Mouse (Mus musculus) midbrain, embryonic 16.5 days (tissue): ENCODE measurements around the gene Klre1. TPM values are rescaled to one million over a fixed set of nuclear protein-coding genes. Genes with fewer than 3 reads are reported as not detected.

Experiments used
- ATAC-seq: fragments of 200-750 bp; cut with Nextera tagmentation; 2 replicates; pipeline ENCODE4 v1.8.0; 2017; ENCODE audit warnings: moderate TSS enrichment
- H3K27ac ChIP-seq: fragments of 300-500 bp; sonication (generic); 2 replicates; pipeline ENCODE4 v1.5.1; 2014; ENCODE audit warnings: mild to moderate bottlenecking, low read length, mixed read lengths
- H3K27me3 ChIP-seq: fragments of 300-500 bp; sonication (generic); 2 replicates; pipeline ENCODE4 v1.6.1; 2014; ENCODE audit warnings: low read depth, low read length, mixed read lengths; ENCODE audit not compliant: control insufficient read depth, insufficient read depth
- H3K36me3 ChIP-seq: fragments of 300-500 bp; sonication (generic); 2 replicates; pipeline ENCODE4 v1.6.1; 2014; ENCODE audit warnings: mild to moderate bottlenecking, low read length, moderate library complexity, mixed read lengths; ENCODE audit not compliant: control insufficient read depth, insufficient read depth
- H3K4me1 ChIP-seq: fragments of 300-500 bp; sonication (generic); 2 replicates; pipeline ENCODE4 v1.6.1; 2014; ENCODE audit warnings: mild to moderate bottlenecking, low read length, mixed read lengths; ENCODE audit not compliant: control insufficient read depth, insufficient read depth
- H3K4me2 ChIP-seq: fragments of 300-500 bp; sonication (generic); 2 replicates; pipeline ENCODE4 v1.6.1; 2014; ENCODE audit warnings: mild to moderate bottlenecking, low read length, mixed read lengths
- H3K4me3 ChIP-seq: fragments of 300-500 bp; sonication (generic); 2 replicates; pipeline ENCODE4 v1.5.1; 2014; ENCODE audit warnings: low read depth, mild to moderate bottlenecking, low read length, moderate library complexity, mixed read lengths
- H3K9ac ChIP-seq: fragments of 300-500 bp; sonication (generic); 2 replicates; pipeline ENCODE4 v1.6.1; 2014; ENCODE audit warnings: low read depth, low read length, mixed read lengths
- H3K9me3 ChIP-seq: fragments of 300-500 bp; sonication (generic); replicated peaks from 2 replicates; pipeline ENCODE4 v1.6.1; 2014; ENCODE audit warnings: mild to moderate bottlenecking, low read length, mixed read lengths; ENCODE audit not compliant: control insufficient read depth, poor library complexity, severe bottlenecking
- WGBS: fragments of 180-500 bp; shearing (Covaris S2); extraction: QIAGEN DNeasy Blood & Tissue Kit; methylation state at CpG from one replicate; pipeline ENCODE4 v1.1.7; 2014; 5-methylcytosine and 5-hydroxymethylcytosine counted together
- polyA plus RNA-seq: library from polyadenylated mRNA; unstranded; fragments of >200 nt; fragmentation: Nextera tagmentation; extraction: Ambion mirVana; gene quantifications from 2 replicates; pipeline ENCODE4 v1.2.1, GENCODE M21; 2015

The Klre1 gene
- polyA plus RNA-seq, 1 experiment from 2014 or later = not detected

DNA sequence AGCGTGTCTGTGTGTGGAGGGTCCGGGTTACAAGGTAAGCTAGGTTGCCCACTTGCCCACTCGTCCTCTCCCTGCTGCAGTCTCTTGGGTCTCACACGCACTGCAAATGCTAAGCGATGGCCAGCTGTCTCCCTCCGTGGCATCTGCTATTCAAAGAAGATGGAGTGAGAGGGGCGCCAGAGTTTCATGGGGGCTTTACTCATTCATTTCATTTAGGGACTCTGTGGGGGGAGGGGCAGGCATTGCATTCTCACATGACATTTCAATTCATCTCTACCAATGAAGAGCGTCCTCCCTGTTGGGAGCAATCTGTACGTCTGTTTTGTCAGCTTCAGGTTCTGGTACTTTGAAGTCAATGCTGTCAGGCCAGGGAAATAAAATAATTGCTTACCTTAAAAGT is 35.8 kb upstream of the Klre1 start:
- 41% methylated on average over 9 of the region's 9 CpGs for WGBS
- H3K9me3 ChIP-seq = no peaks in the 10 kb centered on the region
- H3K4me1 ChIP-seq = peaks cover 2% of the 10 kb centered on the region; the same call in 1 of the 2 replicates
- no peak overlapping the region for H3K4me2 ChIP-seq
- H3K27me3 ChIP-seq = no peaks in the 10 kb centered on the region
- peaks cover 28% of the 10 kb centered on the region for H3K36me3 ChIP-seq
- no peak overlapping the region for H3K27ac ChIP-seq
- H3K9ac ChIP-seq = no peak overlapping the region
- H3K4me3 ChIP-seq = no peak overlapping the region
- no peak for ATAC-seq

DNA sequence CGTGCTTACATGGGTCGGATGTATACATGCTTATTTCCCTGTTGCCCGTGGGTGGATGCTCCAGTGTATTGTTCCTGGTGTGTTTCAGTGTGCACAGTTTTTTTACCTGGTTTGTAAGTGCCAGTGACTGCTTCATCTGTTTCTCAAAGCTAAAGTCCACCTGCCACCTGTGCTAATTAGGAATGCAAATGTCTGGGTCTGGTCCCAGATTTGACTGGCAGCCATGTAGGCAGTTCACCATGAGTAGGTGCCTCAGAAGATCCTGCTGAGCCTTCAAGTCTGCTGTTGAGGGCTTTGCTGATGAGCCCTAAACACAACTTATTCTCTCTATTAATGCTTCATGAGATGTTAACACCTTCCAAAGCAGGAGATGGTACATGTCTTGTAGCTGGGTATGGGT is 35.2 kb upstream of the Klre1 start:
- Histone ChIP-seq H3K27ac (no peak overlapping the region), H3K9ac (no peak overlapping the region), H3K4me3 (no peak overlapping the region), H3K27me3 (no peaks in the 10 kb centered on the region), H3K4me1 (0 out of 2 replicates have a peak, but pooled peaks cover 2% of the 10 kb centered on the region), H3K4me2 (no peak overlapping the region), H3K9me3 (no peaks in the 10 kb centered on the region), H3K36me3 (peaks cover 28% of the 10 kb centered on the region)
- 89% methylated on average over 3 of the region's 3 CpGs for WGBS
- ATAC-seq = no peak

DNA sequence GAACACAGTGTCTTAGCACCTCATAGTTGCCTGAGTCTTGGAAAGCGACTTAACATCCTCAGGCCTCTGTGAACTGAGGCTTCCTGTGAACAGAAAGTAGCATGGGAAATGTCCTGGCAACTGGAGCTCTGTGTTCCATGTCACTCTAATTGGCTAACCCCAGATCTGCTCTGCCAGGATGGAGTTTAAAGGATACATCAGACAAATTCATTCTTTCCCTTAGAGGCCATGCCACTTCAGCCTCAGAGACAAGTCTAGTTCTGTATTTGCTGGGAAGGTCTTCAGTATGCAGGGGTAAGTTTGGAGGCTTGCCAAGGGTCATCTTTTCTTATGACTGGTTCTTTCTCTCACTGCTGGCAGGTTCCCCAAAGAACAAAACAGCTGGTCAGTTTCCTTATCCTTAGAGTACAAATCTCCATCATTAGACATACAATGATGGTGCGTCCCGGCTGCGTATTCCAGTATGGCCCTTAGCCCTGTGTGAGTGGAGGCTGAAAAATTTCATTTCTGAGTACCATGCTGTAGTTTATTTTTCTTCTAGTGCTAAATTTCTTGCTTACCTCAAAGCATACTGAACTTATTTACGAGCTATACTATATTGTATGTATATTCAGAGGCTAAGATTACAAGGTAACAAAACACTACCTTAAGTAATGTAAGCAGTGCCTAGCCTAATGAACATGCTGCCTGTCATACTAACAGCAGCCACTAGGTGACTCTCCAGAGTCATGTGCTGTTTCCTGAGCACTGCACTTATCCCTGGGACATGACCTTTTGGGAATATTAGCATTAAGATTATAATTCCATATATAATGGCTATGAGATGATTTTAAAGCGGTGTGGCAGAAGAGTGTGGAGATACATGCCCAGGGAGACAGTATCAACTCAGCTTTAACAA is 33.7 kb upstream of the Klre1 start:
- no peak overlapping the region; the same call in 1 of the 2 replicates for H3K27ac ChIP-seq
- H3K27me3 ChIP-seq = no peaks in the 10 kb centered on the region
- peaks cover 22% of the 10 kb centered on the region for H3K36me3 ChIP-seq
- H3K9ac ChIP-seq = no peak overlapping the region
- no peak overlapping the region for H3K4me2 ChIP-seq
- no peak overlapping the region for H3K4me3 ChIP-seq
- ATAC-seq = peak; percentile 84
- H3K9me3 ChIP-seq = no peaks in the 10 kb centered on the region
- 0 out of 2 replicates have a peak, but pooled peaks cover 2% of the 10 kb centered on the region for H3K4me1 ChIP-seq
- WGBS = 46% methylated on average over 6 of the region's 6 CpGs

DNA sequence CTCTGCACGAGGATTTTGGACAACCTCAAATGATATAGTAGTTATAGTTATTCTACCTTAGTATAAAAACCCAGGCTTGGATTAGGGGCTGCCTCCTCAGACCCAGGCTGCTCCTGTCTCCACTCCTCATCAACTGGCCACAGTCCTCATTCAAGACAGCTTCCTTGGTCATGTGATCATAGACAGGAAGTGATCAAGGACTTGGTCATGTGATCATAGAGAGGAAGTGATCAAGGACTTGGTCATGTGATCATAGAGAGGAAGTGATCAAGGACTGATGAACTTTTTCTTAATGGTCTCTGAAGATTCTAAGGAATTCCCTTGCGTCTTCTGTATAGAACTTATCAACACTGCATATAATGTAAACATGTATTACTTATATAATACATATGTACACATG is 30.4 kb upstream of the Klre1 start:
- H3K4me2 ChIP-seq = no peak overlapping the region
- no peak overlapping the region for H3K27ac ChIP-seq
- WGBS = 84% methylated on average over 2 of the region's 2 CpGs
- H3K4me1 ChIP-seq = 0 out of 2 replicates have a peak, but pooled peaks cover 2% of the 10 kb centered on the region
- no peaks in the 10 kb centered on the region for H3K9me3 ChIP-seq
- no peak for ATAC-seq
- no peaks in the 10 kb centered on the region for H3K27me3 ChIP-seq
- no peaks in the 10 kb centered on the region for H3K36me3 ChIP-seq
- H3K4me3 ChIP-seq = no peak overlapping the region
- H3K9ac ChIP-seq = no peak overlapping the region

DNA sequence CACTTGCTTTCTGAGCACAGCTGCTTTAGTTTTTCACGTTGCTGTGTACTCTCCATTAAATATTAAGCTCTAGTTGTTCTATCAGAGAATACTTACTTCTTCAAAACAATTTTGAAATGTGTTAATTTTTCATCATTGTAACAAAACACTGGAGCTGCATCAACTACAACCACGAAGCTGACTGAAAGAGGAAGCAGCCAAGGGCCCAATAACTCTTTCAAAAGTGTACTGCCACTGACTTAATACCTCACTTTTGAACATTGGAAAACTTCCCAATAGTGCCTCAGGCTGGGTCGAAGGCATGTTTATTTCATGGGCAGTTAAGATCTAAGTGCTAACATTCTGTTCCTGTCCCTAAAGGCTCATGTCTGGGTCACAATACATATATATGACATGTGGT is 29.7 kb upstream of the Klre1 start:
- Histone ChIP-seq H3K9ac (no peak overlapping the region), H3K4me3 (no peak overlapping the region), H3K4me2 (no peak overlapping the region), H3K9me3 (no peaks in the 10 kb centered on the region), H3K36me3 (no peaks in the 10 kb centered on the region), H3K27me3 (no peaks in the 10 kb centered on the region), H3K4me1 (0 out of 2 replicates have a peak, but pooled peaks cover 2% of the 10 kb centered on the region), H3K27ac (no peak overlapping the region)
- no peak for ATAC-seq
- 69% methylated on average over 3 of the region's 3 CpGs for WGBS

DNA sequence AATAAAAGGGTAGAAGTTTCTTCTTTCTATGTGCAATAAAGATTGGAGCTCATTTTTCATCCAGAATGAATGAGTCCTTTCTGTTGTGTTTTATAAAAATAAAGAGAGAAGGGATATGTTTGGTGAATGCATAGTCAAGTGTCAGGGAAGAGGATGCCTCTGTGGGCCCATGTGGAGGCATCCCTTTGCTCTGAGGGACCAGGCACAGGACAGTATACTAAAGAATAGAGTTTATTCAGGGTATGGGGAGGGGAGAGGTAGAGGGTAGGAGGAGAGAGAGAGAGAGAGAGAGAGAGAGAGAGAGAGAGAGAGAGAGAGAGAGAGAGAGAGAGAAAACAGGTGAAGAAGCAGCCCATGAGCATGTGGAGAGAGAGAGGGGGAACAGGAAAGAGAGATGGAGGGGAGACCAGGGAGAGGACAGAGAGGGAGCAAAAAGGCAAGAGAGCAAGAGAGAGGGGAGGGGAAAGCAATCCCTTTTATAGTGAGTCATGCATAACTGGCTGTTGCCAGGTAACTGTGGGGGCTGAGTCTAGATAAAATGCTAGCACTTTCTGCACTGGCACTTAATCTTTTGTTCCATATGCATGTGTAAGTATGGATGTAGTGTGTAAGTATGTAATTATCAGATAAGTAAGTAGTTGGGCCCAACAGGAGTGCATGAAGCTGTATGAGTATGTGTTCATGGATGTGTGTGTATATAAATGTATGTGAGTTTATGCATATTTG is 20.2 kb upstream of the Klre1 start:
- no peak overlapping the region for H3K4me2 ChIP-seq
- H3K27ac ChIP-seq = no peak overlapping the region
- ATAC-seq = peak; percentile 60
- no peak overlapping the region for H3K4me3 ChIP-seq
- no peaks in the 10 kb centered on the region for H3K27me3 ChIP-seq
- H3K4me1 ChIP-seq = peaks cover 6% of the 10 kb centered on the region; the same call in 1 of the 2 replicates
- no peaks in the 10 kb centered on the region for H3K9me3 ChIP-seq
- H3K36me3 ChIP-seq = no peaks in the 10 kb centered on the region
- H3K9ac ChIP-seq = 0 out of 2 replicates have a peak overlapping the region, but pooled peaks have one; percentile 7

DNA sequence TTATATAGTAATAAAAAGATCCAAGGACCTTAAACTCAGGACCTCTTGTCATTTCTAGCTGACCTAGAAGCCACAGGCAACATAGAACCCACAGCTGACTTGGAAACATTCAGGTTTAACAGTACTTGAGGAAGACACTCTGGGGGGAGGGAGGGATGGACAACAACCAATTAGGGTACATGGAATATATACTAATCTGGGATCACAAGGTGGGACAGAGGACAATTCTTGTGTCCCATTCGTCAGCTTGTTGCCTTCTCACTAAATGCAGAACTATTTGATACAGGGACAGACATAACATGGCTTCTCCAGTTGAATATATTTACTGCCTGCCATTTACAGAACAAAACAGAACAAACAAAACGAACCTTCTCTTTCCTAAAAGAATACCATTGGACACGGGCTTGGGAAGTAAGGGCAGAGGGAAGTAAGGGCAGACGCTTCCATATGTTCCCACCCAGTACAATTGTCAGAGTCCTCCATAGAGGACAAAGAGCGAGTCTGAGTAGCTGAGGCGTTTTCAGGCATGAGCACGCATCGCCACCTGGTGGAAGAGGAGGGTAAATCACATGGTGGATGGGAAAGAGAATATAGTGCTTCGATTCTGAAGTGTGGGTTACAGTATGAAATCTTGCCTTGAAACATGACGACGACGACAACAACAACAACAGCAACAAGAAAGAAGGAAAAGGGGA is 18.6 kb upstream of the Klre1 start:
- 0 out of 2 replicates have a peak overlapping the region, but pooled peaks have one; percentile 20 for H3K4me2 ChIP-seq

DNA sequence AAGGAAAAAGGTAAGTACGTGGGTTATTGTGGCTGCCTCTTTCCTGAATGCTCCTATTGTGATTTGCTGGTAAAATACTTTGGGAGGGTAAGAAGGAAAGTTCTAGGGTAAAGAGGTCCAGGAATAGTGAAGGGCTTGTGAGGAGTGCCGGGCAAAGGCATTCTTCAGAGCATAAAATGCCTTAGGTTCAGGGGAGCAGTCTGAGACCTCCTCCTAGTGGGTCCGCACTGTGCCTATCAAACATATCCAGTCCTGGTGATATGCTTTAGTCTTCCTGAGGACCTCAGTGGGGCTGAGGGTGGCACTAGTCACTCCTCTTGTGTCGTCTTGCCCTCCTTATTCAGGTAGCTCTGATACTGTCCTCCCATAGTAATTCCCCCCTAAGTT is 18.1 kb upstream of the Klre1 start:
- no peak overlapping the region for H3K4me3 ChIP-seq
- H3K9ac ChIP-seq = no peak overlapping the region
- no peak overlapping the region for H3K27ac ChIP-seq
- no peaks in the 10 kb centered on the region for H3K36me3 ChIP-seq
- ATAC-seq = peak; percentile 51
- 56% methylated on average over 4 of the region's 4 CpGs for WGBS
- no peak overlapping the region for H3K4me2 ChIP-seq
- H3K27me3 ChIP-seq = no peaks in the 10 kb centered on the region
- H3K4me1 ChIP-seq = peaks cover 6% of the 10 kb centered on the region; the same call in 1 of the 2 replicates
- no peaks in the 10 kb centered on the region for H3K9me3 ChIP-seq

More for the DNA sequence above, 18.6 kb upstream of the Klre1 start:
- H3K27ac ChIP-seq = no peak overlapping the region
- peak; percentile 89 for ATAC-seq
- H3K4me1 ChIP-seq = peaks cover 6% of the 10 kb centered on the region; the same call in 1 of the 2 replicates
- H3K36me3 ChIP-seq = no peaks in the 10 kb centered on the region
- H3K4me3 ChIP-seq = no peak overlapping the region
- no peaks in the 10 kb centered on the region for H3K9me3 ChIP-seq
- H3K9ac ChIP-seq = no peak overlapping the region
- no peaks in the 10 kb centered on the region for H3K27me3 ChIP-seq
- WGBS = 16% methylated on average over 12 of the region's 12 CpGs
